Mouse (Mus musculus): ENCODE measurements around the gene Kat2b. TPM values are rescaled to one million over a fixed set of nuclear protein-coding genes. Genes with fewer than 3 reads are reported as not detected.
"Not testable (repeated sequence)": the region's sequence is repeated elsewhere in the genome, so short reads cannot be mapped to it uniquely, and the experiment has no call there.

Kat2b gene
- polyA plus RNA-seq, 1 experiment from 2014 or later = 4.2 TPM

GRCm38 (mm10) chr17:53631344-53631743, 64.7 kb downstream of the Kat2b start:
- no peak for ATAC-seq (ENCODE audit: insufficient read depth)
- H3K4me2 ChIP-seq = no peak overlapping the region
- H3K4me1 ChIP-seq (replicated peaks) = peaks cover 7% of the 10 kb centered on the region; the same call in 1 of the 2 replicates
- peaks cover 42% of the 10 kb centered on the region for H3K36me3 ChIP-seq (replicated peaks)
- no peak overlapping the region for H3K27ac ChIP-seq (replicated peaks)
- no peaks in the 10 kb centered on the region for H3K27me3 ChIP-seq
- no peaks in the 10 kb centered on the region for H3K9me3 ChIP-seq (replicated peaks)
- no peak overlapping the region for H3K9ac ChIP-seq
- H3K4me3 ChIP-seq (replicated peaks) = no peak overlapping the region

- WGBS (ENCODE audit: insufficient replicate concordance) = 73% methylated on average over 4 of the region's 4 CpGs
- peak; percentile 69 for ATAC-seq (ENCODE audit: insufficient read depth)
- Histone ChIP-seq H3K27ac (replicated peaks) (0 out of 2 replicates have a peak overlapping the region, but pooled peaks have one; percentile 20), H3K9me3 (replicated peaks) (no peaks in the 10 kb centered on the region), H3K36me3 (replicated peaks) (peaks cover 69% of the 10 kb centered on the region), H3K4me1 (replicated peaks) (no peaks in the 10 kb centered on the region), H3K27me3 (no peaks in the 10 kb centered on the region), H3K4me3 (replicated peaks) (no peak overlapping the region), H3K9ac (no peak overlapping the region), H3K4me2 (no peak overlapping the region)
These were observed 76.7 kb downstream of the Kat2b start for GRCm38 (mm10) chr17:53643360-53643759.

- Histone ChIP-seq H3K27me3 (no peaks in the 10 kb centered on the region), H3K27ac (replicated peaks) (peak overlapping the region; percentile 51; the same call in 1 of the 2 replicates), H3K4me2 (no peak overlapping the region), H3K9me3 (replicated peaks) (no peaks in the 10 kb centered on the region), H3K4me1 (replicated peaks) (no peaks in the 10 kb centered on the region), H3K4me3 (replicated peaks) (no peak overlapping the region), H3K9ac (no peak overlapping the region), H3K36me3 (replicated peaks) (peaks cover 51% of the 10 kb centered on the region)
- peak; percentile 74 for ATAC-seq (ENCODE audit: insufficient read depth)
- 67% methylated on average over 2 of the region's 2 CpGs for WGBS (ENCODE audit: insufficient replicate concordance)
These were observed 83.6 kb downstream of the Kat2b start for GRCm38 (mm10) chr17:53650251-53650661.

GRCm38 (mm10) chr17:53654596-53654995, 87.9 kb downstream of the Kat2b start:
- Histone ChIP-seq H3K4me2 (no peak overlapping the region), H3K4me3 (replicated peaks) (no peak overlapping the region), H3K36me3 (replicated peaks) (peaks cover 61% of the 10 kb centered on the region), H3K27me3 (no peaks in the 10 kb centered on the region), H3K9ac (no peak overlapping the region), H3K9me3 (replicated peaks) (no peaks in the 10 kb centered on the region), H3K27ac (replicated peaks) (no peak overlapping the region), H3K4me1 (replicated peaks) (no peaks in the 10 kb centered on the region)
- ATAC-seq (ENCODE audit: insufficient read depth) = no peak
- WGBS (ENCODE audit: insufficient replicate concordance) = 79% methylated on average over 4 of the region's 4 CpGs

- Histone ChIP-seq H3K9ac (no peak overlapping the region), H3K9me3 (replicated peaks) (no peaks in the 10 kb centered on the region), H3K36me3 (replicated peaks) (peaks cover 66% of the 10 kb centered on the region), H3K4me1 (replicated peaks) (no peaks in the 10 kb centered on the region), H3K27me3 (no peaks in the 10 kb centered on the region), H3K4me3 (replicated peaks) (no peak overlapping the region), H3K4me2 (no peak overlapping the region), H3K27ac (replicated peaks) (no peak overlapping the region)
- 76% methylated on average over 6 of the region's 6 CpGs for WGBS (ENCODE audit: insufficient replicate concordance)
- ATAC-seq (ENCODE audit: insufficient read depth) = no peak
These were observed 88.4 kb downstream of the Kat2b start for GRCm38 (mm10) chr17:53655081-53655480.

- no peaks in the 10 kb centered on the region for H3K4me1 ChIP-seq (replicated peaks)
- no peak overlapping the region for H3K4me3 ChIP-seq (replicated peaks)
- peaks cover 75% of the 10 kb centered on the region for H3K36me3 ChIP-seq (replicated peaks)
- H3K4me2 ChIP-seq = no peak overlapping the region
- 69% methylated on average over 2 of the region's 2 CpGs for WGBS (ENCODE audit: insufficient replicate concordance)
- no peak for ATAC-seq (ENCODE audit: insufficient read depth)
- no peaks in the 10 kb centered on the region for H3K27me3 ChIP-seq
- no peak overlapping the region for H3K9ac ChIP-seq
- no peaks in the 10 kb centered on the region for H3K9me3 ChIP-seq (replicated peaks)
- H3K27ac ChIP-seq (replicated peaks) = no peak overlapping the region
These were observed 89.3 kb downstream of the Kat2b start for GRCm38 (mm10) chr17:53655959-53656358.

- WGBS (ENCODE audit: insufficient replicate concordance) = 57% methylated on average over 6 of the region's 6 CpGs
- H3K4me1 ChIP-seq (replicated peaks) = no peaks in the 10 kb centered on the region
- no peak for ATAC-seq (ENCODE audit: insufficient read depth)
- H3K4me3 ChIP-seq (replicated peaks) = no peak overlapping the region
- H3K4me2 ChIP-seq = no peak overlapping the region
- peaks cover 78% of the 10 kb centered on the region for H3K36me3 ChIP-seq (replicated peaks)
- H3K9ac ChIP-seq = no peak overlapping the region
- no peaks in the 10 kb centered on the region for H3K27me3 ChIP-seq
- no peak overlapping the region for H3K27ac ChIP-seq (replicated peaks)
- no peaks in the 10 kb centered on the region for H3K9me3 ChIP-seq (replicated peaks)
These were observed 89.8 kb downstream of the Kat2b start for GRCm38 (mm10) chr17:53656369-53656860.

- peaks cover 84% of the 10 kb centered on the region for H3K36me3 ChIP-seq (replicated peaks)
- H3K9me3 ChIP-seq (replicated peaks); ATAC-seq (ENCODE audit: insufficient read depth); H3K4me3 ChIP-seq (replicated peaks); H3K4me1 ChIP-seq (replicated peaks); H3K27ac ChIP-seq (replicated peaks); H3K9ac ChIP-seq; H3K4me2 ChIP-seq; H3K27me3 ChIP-seq: not testable (repeated sequence)
- WGBS (ENCODE audit: insufficient replicate concordance) = 65% methylated on average over 2 of the region's 2 CpGs
These were observed 90.7 kb downstream of the Kat2b start for GRCm38 (mm10) chr17:53657391-53657790.

- Histone ChIP-seq H3K27me3 (no peaks in the 10 kb centered on the region), H3K4me2 (no peak overlapping the region), H3K4me1 (replicated peaks) (no peaks in the 10 kb centered on the region), H3K27ac (replicated peaks) (no peak overlapping the region), H3K9ac (no peak overlapping the region), H3K4me3 (replicated peaks) (no peak overlapping the region), H3K36me3 (replicated peaks) (peaks cover 85% of the 10 kb centered on the region), H3K9me3 (replicated peaks) (no peaks in the 10 kb centered on the region)
- WGBS (ENCODE audit: insufficient replicate concordance) = 76% methylated on average over 2 of the region's 2 CpGs
- ATAC-seq (ENCODE audit: insufficient read depth) = no peak
These were observed 92.0 kb downstream of the Kat2b start for GRCm38 (mm10) chr17:53658668-53659067.

GRCm38 (mm10) chr17:53659230-53659629, 92.6 kb downstream of the Kat2b start:
- Histone ChIP-seq H3K27ac (replicated peaks) (no peak overlapping the region), H3K36me3 (replicated peaks) (peaks cover 84% of the 10 kb centered on the region), H3K4me2 (no peak overlapping the region), H3K4me3 (replicated peaks) (no peak overlapping the region), H3K9ac (no peak overlapping the region), H3K27me3 (no peaks in the 10 kb centered on the region), H3K4me1 (replicated peaks) (no peaks in the 10 kb centered on the region), H3K9me3 (replicated peaks) (no peaks in the 10 kb centered on the region)
- 80% methylated on average over 8 of the region's 8 CpGs for WGBS (ENCODE audit: insufficient replicate concordance)
- no peak for ATAC-seq (ENCODE audit: insufficient read depth)

GRCm38 (mm10) chr17:53659738-53660137, 93.1 kb downstream of the Kat2b start:
- Histone ChIP-seq H3K9me3 (replicated peaks) (no peaks in the 10 kb centered on the region), H3K36me3 (replicated peaks) (peaks cover 83% of the 10 kb centered on the region), H3K4me2 (no peak overlapping the region), H3K4me1 (replicated peaks) (no peaks in the 10 kb centered on the region), H3K27ac (replicated peaks) (no peak overlapping the region), H3K27me3 (no peaks in the 10 kb centered on the region), H3K9ac (no peak overlapping the region), H3K4me3 (replicated peaks) (no peak overlapping the region)
- no peak for ATAC-seq (ENCODE audit: insufficient read depth)
- WGBS (ENCODE audit: insufficient replicate concordance) = 76% methylated on average over 4 of the region's 4 CpGs
